Mouse (Mus musculus) stomach, embryonic 16.5 days (tissue): ENCODE results near the gene Rilp. TPM values are rescaled to one million over a fixed set of nuclear protein-coding genes. Genes with fewer than 3 reads are reported as not detected.

Experiments used
- ATAC-seq: fragments of 200-750 bp; cut with Nextera tagmentation; 2 replicates; pipeline ENCODE4 v1.8.0; 2017; ENCODE audit warnings: moderate number of reproducible peaks, moderate TSS enrichment; ENCODE audit not compliant: insufficient read depth, low FRiP score
- H3K27ac ChIP-seq: fragments of 300-500 bp; sonication (generic); 2 replicates; pipeline ENCODE4 v1.5.1; 2014; ENCODE audit warnings: low read length
- H3K27me3 ChIP-seq: fragments of 300-500 bp; sonication (generic); 2 replicates; pipeline ENCODE4 v1.6.1; 2014; ENCODE audit warnings: low read length, control low read depth, mixed read lengths; ENCODE audit not compliant: control insufficient read depth, insufficient read depth
- H3K36me3 ChIP-seq: fragments of 300-500 bp; sonication (generic); 2 replicates; pipeline ENCODE4 v1.6.1; 2014; ENCODE audit warnings: low read length; ENCODE audit not compliant: control insufficient read depth, insufficient read depth
- H3K4me1 ChIP-seq: fragments of 300-500 bp; sonication (generic); 2 replicates; pipeline ENCODE4 v1.6.1; 2014; ENCODE audit warnings: low read length, control low read depth, mixed read lengths; ENCODE audit not compliant: control insufficient read depth, insufficient read depth
- H3K4me2 ChIP-seq: fragments of 300-500 bp; sonication (generic); 2 replicates; pipeline ENCODE4 v1.6.1; 2014; ENCODE audit warnings: low read depth, low read length, mixed read lengths
- H3K4me3 ChIP-seq: fragments of 300-500 bp; sonication (generic); replicated peaks from 2 replicates; pipeline ENCODE4 v1.5.1; 2014; ENCODE audit warnings: mild to moderate bottlenecking, low read length
- H3K9ac ChIP-seq: fragments of 300-500 bp; sonication (generic); 2 replicates; pipeline ENCODE4 v1.6.1; 2014; ENCODE audit warnings: low read length
- H3K9me3 ChIP-seq: fragments of 300-500 bp; sonication (generic); replicated peaks from 2 replicates; pipeline ENCODE4 v1.6.1; 2016; ENCODE audit warnings: low read length, control low read depth; ENCODE audit not compliant: control insufficient read depth
- WGBS: fragments of 180-500 bp; shearing (Covaris S2); extraction: QIAGEN DNeasy Blood & Tissue Kit; methylation state at CpG from one replicate; pipeline ENCODE4 v1.1.7; 2014; 5-methylcytosine and 5-hydroxymethylcytosine counted together
- polyA plus RNA-seq: library from polyadenylated mRNA; unstranded; fragments of >200 nt; fragmentation: Nextera tagmentation; extraction: Ambion mirVana; gene quantifications from 2 replicates; pipeline ENCODE4 v1.2.1, GENCODE M21; 2015

Gene Rilp
- polyA plus RNA-seq, 1 experiment from 2014 or later, result 1.7 TPM

GRCm38 (mm10) chr11:75486192-75486591 lies 23.7 kb upstream of the Rilp start:
- peak overlapping the region; percentile 99; the same call in 1 of the 2 replicates for H3K4me3 ChIP-seq
- 27% methylated on average over 3 of the region's 3 CpGs for WGBS

GRCm38 (mm10) chr11:75486601-75487285 lies 23.2 kb upstream of the Rilp start, which contains the start of gene Prpf8:
Gene Prpf8, plus strand, starts transcription at chr11:75486816.
- Histone ChIP-seq H3K27ac (peak within 1 kb of the TSS; percentile 67), H3K36me3 (peaks cover 17% of the 10 kb centered on the region), H3K4me1 (peaks cover 7% of the 10 kb centered on the region), H3K9ac (peak within 1 kb of the TSS; percentile 98), H3K27me3 (no peaks in the 10 kb centered on the region), H3K4me3 (peak within 1 kb of the TSS; percentile 99), H3K9me3 (no peaks in the 10 kb centered on the region), H3K4me2 (peak within 1 kb of the TSS; percentile 93)
- peak; percentile 100 for ATAC-seq
- under 1% methylated on average over 52 of the region's 52 CpGs for WGBS

More at GRCm38 (mm10) chr11:75486192-75486591, 23.7 kb upstream of the Rilp start:
- H3K9me3 ChIP-seq, result no peaks in the 10 kb centered on the region
- ATAC-seq, result peak; percentile 23; the same call in 1 of the 2 replicates
- H3K4me2 ChIP-seq, result peak overlapping the region; percentile 31
- no peaks in the 10 kb centered on the region for H3K27me3 ChIP-seq
- peaks cover 7% of the 10 kb centered on the region for H3K4me1 ChIP-seq
- H3K9ac ChIP-seq, result no peak overlapping the region
- H3K27ac ChIP-seq, result no peak overlapping the region
- peaks cover 11% of the 10 kb centered on the region; the same call in 1 of the 2 replicates for H3K36me3 ChIP-seq

- Histone ChIP-seq H3K4me3 (peak overlapping the region; percentile 99), H3K4me2 (peak overlapping the region; percentile 93), H3K9ac (peak overlapping the region; percentile 98), H3K27ac (peak overlapping the region; percentile 67; the same call in 1 of the 2 replicates), H3K27me3 (no peaks in the 10 kb centered on the region), H3K4me1 (peaks cover 7% of the 10 kb centered on the region), H3K36me3 (peaks cover 17% of the 10 kb centered on the region), H3K9me3 (no peaks in the 10 kb centered on the region)
- 39% methylated on average over 6 of the region's 6 CpGs for WGBS
- ATAC-seq, result no peak
Measured at GRCm38 (mm10) chr11:75487496-75487895, 22.4 kb upstream of the Rilp start.

- H3K4me2 ChIP-seq, result no peak overlapping the region
Measured at GRCm38 (mm10) chr11:75494296-75495049, 15.4 kb upstream of the Rilp start.

GRCm38 (mm10) chr11:75498126-75498525 lies 11.8 kb upstream of the Rilp start:
- 76% methylated on average over 1 of the region's 1 CpGs for WGBS
- H3K9ac ChIP-seq, result no peak overlapping the region
- H3K27me3 ChIP-seq, result no peaks in the 10 kb centered on the region
- peaks cover 78% of the 10 kb centered on the region for H3K36me3 ChIP-seq
- H3K4me1 ChIP-seq, result no peaks in the 10 kb centered on the region
- H3K4me2 ChIP-seq, result no peak overlapping the region
- H3K4me3 ChIP-seq, result no peak overlapping the region
- ATAC-seq, result no peak
- H3K27ac ChIP-seq, result no peak overlapping the region
- no peaks in the 10 kb centered on the region for H3K9me3 ChIP-seq

More at GRCm38 (mm10) chr11:75494296-75495049, 15.4 kb upstream of the Rilp start:
- Histone ChIP-seq H3K27ac (no peak overlapping the region), H3K36me3 (peaks cover 62% of the 10 kb centered on the region), H3K9ac (no peak overlapping the region), H3K9me3 (no peaks in the 10 kb centered on the region), H3K27me3 (no peaks in the 10 kb centered on the region), H3K4me1 (no peaks in the 10 kb centered on the region), H3K4me3 (no peak overlapping the region)
- ATAC-seq, result no peak
- 90% methylated on average over 10 of the region's 10 CpGs for WGBS

GRCm38 (mm10) chr11:75508162-75508561 lies 1.7 kb upstream of the Rilp start:
- Histone ChIP-seq H3K4me3 (no peak overlapping the region), H3K4me1 (peaks cover 15% of the 10 kb centered on the region), H3K27me3 (no peaks in the 10 kb centered on the region), H3K36me3 (peaks cover 46% of the 10 kb centered on the region), H3K9me3 (no peaks in the 10 kb centered on the region), H3K9ac (no peak overlapping the region), H3K4me2 (no peak overlapping the region), H3K27ac (no peak overlapping the region)
- ATAC-seq, result no peak
- 94% methylated on average over 4 of the region's 4 CpGs for WGBS

- Histone ChIP-seq H3K27me3 (no peaks in the 10 kb centered on the region), H3K4me1 (peaks cover 15% of the 10 kb centered on the region), H3K27ac (no peak overlapping the region), H3K9ac (no peak overlapping the region), H3K36me3 (peaks cover 40% of the 10 kb centered on the region), H3K9me3 (no peaks in the 10 kb centered on the region), H3K4me2 (no peak overlapping the region), H3K4me3 (no peak overlapping the region)
- no peak for ATAC-seq
- 61% methylated on average over 8 of the region's 8 CpGs for WGBS
Measured at GRCm38 (mm10) chr11:75508904-75509303, 990 bp upstream of the Rilp start.

GRCm38 (mm10) chr11:75510627-75510993 lies 716 bp downstream of the Rilp start:
- Histone ChIP-seq H3K9me3 (no peaks in the 10 kb centered on the region), H3K27ac (peak overlapping the region; percentile 79), H3K4me2 (peak overlapping the region; percentile 87), H3K4me3 (peak overlapping the region; percentile 54), H3K27me3 (no peaks in the 10 kb centered on the region), H3K9ac (peak overlapping the region; percentile 81), H3K36me3 (peaks cover 27% of the 10 kb centered on the region), H3K4me1 (peaks cover 15% of the 10 kb centered on the region)
- ATAC-seq, result peak; percentile 86
- 2% methylated on average over 22 of the region's 24 CpGs for WGBS

- no peaks in the 10 kb centered on the region for H3K9me3 ChIP-seq
- no peaks in the 10 kb centered on the region for H3K27me3 ChIP-seq
- no peak for ATAC-seq
- peaks cover 15% of the 10 kb centered on the region for H3K4me1 ChIP-seq
- H3K36me3 ChIP-seq, result peaks cover 21% of the 10 kb centered on the region
- 77% methylated on average over 6 of the region's 6 CpGs for WGBS
- no peak overlapping the region for H3K4me3 ChIP-seq
- H3K4me2 ChIP-seq, result no peak overlapping the region
- H3K9ac ChIP-seq, result peak overlapping the region; percentile 48; the same call in 1 of the 2 replicates
- H3K27ac ChIP-seq, result no peak overlapping the region; the same call in 1 of the 2 replicates
Measured at GRCm38 (mm10) chr11:75511213-75511612, 1.3 kb downstream of the Rilp start.
